Mouse (Mus musculus): Measurements from ENCODE around the gene Miox. TPM values are rescaled to one million over a fixed set of nuclear protein-coding genes. Genes with fewer than 3 reads are reported as not detected.

Gene Miox
- polyA plus RNA-seq, 1 experiment: not detected

DNA sequence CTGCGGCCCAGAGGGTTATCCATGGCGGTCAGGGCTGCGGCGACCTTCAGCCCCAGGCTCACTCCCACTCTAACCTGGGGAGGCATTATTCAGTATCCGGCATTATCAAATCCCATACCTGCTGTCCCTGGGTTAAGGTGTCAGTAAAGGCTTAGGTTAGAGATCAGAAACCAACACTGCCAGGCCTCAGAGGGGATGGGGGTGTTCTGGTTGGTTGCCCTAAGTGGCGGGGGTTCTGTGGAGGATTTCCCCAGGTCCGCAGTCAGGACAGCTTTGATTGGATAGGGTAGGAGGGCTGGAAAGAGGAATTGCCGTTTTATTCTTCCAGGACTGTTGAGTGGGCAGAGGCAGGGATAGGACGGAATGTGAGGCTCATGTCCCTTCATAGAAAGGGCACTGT lies 40.1 kb downstream of the Miox start:
- Histone ChIP-seq H3K27ac (ENCODE audit: insufficient read depth, low read depth, low read length) (no peak overlapping the region), H3K4me1 (ENCODE audit: control insufficient read depth, insufficient read depth, low read length) (peaks cover 6% of the 10 kb centered on the region), H3K4me3 (ENCODE audit: insufficient read depth, low read length) (peak overlapping the region; percentile 74)
- TF ChIP-seq POLR2A (IDR thresholded peaks at IDR 0.05; ENCODE audit: borderline replicate concordance, low read depth, low read length): no peak
- TF ChIP-seq CTCF (IDR thresholded peaks at IDR 0.05; ENCODE audit: low read depth, low read length): no peak

DNA sequence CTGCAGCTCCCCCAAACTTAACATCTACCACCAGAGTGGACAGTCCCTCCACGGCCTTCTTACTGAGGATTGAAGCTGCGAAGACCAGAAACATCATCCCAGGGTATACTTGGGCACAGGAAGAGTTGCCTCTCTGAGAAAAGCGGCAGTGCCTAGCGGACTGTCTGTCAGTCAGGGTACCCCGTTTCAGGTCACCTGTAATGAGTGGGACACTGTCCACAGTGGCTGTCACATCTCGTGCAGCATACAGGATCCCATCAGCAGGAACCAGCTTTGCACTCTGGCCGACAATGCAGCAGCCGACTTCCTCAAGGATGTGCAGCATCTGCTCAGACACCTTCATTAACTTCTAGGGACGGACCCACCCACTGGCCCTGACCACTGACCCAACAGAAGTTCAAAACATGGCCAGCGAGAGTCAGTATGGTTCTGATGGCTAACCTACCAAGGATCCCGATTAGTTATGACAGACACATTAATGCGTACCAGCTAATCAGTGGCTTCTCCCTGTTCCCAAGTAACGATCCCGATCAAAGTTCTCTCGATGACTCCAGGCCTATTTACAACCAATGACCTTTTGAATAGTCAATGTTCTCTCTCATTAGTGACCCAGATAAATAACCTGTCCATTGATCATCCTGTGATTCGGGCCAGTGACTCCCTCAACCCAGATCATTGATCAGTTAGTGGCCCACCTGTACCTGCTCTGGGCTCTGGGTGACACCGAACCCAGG lies 40.8 kb downstream of the Miox start:
- Histone ChIP-seq H3K27ac (ENCODE audit: insufficient read depth, low read depth, low read length) (no peak overlapping the region), H3K4me3 (ENCODE audit: insufficient read depth, low read length) (no peak overlapping the region), H3K4me1 (ENCODE audit: control insufficient read depth, insufficient read depth, low read length) (peaks cover 6% of the 10 kb centered on the region)
- TF ChIP-seq CTCF (IDR thresholded peaks at IDR 0.05; ENCODE audit: low read depth, low read length): no peak
- TF ChIP-seq POLR2A (IDR thresholded peaks at IDR 0.05; ENCODE audit: borderline replicate concordance, low read depth, low read length): no peak

DNA sequence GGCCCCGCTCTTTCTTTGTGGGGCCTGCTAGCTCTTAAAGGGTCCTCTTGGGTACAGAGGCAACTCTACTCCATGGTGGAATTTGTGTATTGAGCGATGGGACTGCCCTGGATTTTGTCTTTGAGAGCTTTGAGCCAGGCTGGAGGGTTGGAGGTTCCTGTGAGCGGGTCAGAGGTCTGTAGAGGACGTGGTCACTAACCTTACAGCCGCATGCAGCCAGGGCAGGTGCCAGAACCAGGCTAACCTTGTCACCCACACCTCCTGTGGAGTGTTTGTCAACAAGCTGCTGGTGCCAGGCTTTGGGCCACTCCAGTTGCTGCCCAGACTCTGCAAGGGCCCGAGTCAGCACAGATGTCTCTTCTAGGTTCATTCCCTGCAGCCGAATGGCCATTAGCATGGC lies 41.8 kb downstream of the Miox start:
- Histone ChIP-seq H3K4me1 (ENCODE audit: control insufficient read depth, insufficient read depth, low read length) (peaks cover 6% of the 10 kb centered on the region), H3K4me3 (ENCODE audit: insufficient read depth, low read length) (no peak overlapping the region), H3K27ac (ENCODE audit: insufficient read depth, low read depth, low read length) (no peak overlapping the region)
- no peak for TF ChIP-seq POLR2A (IDR thresholded peaks at IDR 0.05; ENCODE audit: borderline replicate concordance, low read depth, low read length)
- TF ChIP-seq CTCF (IDR thresholded peaks at IDR 0.05; ENCODE audit: low read depth, low read length): no peak

DNA sequence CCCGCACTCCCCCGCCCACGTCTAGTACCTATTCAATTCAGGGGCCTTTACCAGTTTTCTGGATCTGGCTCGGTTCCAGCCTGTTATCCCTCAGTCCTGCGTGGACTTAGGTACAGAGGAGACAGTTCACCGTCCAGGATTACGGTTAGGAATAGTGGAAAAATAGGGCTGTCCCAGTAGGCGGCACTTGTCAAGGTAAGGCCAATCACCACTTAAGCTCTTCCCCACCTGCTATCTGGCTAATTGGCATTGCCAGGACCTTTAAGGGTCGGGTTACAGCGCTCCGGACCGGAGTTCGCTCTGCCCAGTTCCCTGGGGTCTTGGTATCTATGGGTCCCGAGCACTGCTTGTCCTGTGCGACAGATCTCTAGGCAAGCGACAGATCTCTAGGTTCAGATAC lies 42.8 kb downstream of the Miox start, which contains the start of gene Tymp:
Tymp (minus strand) TSS at position 83 of the 400 bp plus-strand sequence.
- H3K4me3 ChIP-seq (ENCODE audit: insufficient read depth, low read length): no peak within 1 kb of the TSS
- no peak within 1 kb of the TSS for H3K27ac ChIP-seq (ENCODE audit: insufficient read depth, low read depth, low read length)
- TF ChIP-seq POLR2A (IDR thresholded peaks at IDR 0.05; ENCODE audit: borderline replicate concordance, low read depth, low read length) (no peak), CTCF (IDR thresholded peaks at IDR 0.05; ENCODE audit: low read depth, low read length) (no peak)
- peaks cover 6% of the 10 kb centered on the region for H3K4me1 ChIP-seq (ENCODE audit: control insufficient read depth, insufficient read depth, low read length)

DNA sequence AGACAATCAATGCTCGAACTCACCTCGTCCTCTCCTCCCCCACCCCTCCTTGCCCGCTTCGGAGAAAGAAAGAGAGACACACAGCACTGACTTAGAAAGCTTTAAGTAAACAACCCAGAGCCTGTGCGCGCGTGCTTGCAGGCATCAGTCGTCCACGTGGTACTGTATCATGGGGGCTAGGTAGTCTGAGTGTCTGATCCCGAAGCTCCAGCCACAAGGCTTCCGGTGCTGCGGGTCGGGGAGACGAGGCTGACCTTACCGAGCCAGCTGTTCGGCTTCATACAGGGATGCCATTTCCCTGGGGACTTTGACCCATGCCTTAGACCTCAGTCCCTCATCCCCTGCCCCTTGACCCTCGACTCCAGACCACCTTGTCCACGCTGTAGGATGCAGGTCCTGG lies 43.2 kb downstream of the Miox start:
- Histone ChIP-seq H3K27ac (ENCODE audit: insufficient read depth, low read depth, low read length) (no peak overlapping the region), H3K4me1 (ENCODE audit: control insufficient read depth, insufficient read depth, low read length) (peaks cover 6% of the 10 kb centered on the region), H3K4me3 (ENCODE audit: insufficient read depth, low read length) (no peak overlapping the region)
- TF ChIP-seq POLR2A (IDR thresholded peaks at IDR 0.05; ENCODE audit: borderline replicate concordance, low read depth, low read length): no peak
- no peak for TF ChIP-seq CTCF (IDR thresholded peaks at IDR 0.05; ENCODE audit: low read depth, low read length)

DNA sequence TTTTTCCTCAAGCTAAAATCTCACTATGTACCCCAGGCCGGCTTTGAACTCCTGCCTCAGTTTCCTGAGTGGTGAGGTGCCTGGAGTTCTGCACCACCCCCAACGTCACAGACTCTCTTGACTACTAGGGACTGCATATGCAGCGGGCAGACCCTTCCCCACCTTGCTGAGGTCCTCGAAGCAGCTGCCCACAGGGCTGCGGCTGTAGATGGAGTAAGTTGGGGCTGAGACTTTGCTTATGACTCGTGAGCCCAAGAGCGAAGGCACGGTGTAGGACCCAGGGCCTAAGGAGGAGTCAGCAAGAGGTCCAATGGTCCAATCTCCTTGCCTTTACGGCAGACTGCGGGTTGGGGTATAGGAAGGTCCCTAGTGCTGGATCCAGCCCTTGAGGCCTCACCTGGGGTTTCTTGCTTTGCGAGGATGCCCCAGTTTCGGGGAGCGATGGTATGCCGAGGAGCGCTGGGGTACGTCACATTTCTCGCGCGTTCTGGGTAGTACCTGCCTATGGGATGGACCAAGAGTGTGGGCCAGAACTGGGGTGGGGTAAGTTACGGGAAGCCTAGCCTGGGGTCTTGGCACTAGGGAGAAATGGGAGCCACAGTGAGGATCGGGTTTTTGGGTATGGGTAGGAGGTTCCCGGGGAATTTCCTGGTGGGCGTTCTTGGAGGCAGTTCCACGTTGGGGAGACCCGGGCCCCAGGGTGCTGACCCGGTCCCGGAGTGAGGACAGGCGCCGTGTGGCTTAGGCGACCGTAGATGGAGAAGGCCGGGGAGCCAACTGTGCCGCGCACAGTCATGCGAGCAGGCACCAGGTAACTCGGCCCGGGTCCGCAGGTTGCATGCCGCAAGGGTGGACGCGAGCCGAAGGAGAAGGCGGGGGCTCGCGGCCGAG lies 44.0 kb downstream of the Miox start:
- Histone ChIP-seq H3K4me1 (ENCODE audit: control insufficient read depth, insufficient read depth, low read length) (peaks cover 4% of the 10 kb centered on the region; the same call in 1 of the 2 replicates), H3K27ac (ENCODE audit: insufficient read depth, low read depth, low read length) (no peak overlapping the region), H3K4me3 (ENCODE audit: insufficient read depth, low read length) (peak overlapping the region; percentile 35)
- TF ChIP-seq POLR2A (IDR thresholded peaks at IDR 0.05; ENCODE audit: borderline replicate concordance, low read depth, low read length) (no peak), CTCF (IDR thresholded peaks at IDR 0.05; ENCODE audit: low read depth, low read length) (no peak)

DNA sequence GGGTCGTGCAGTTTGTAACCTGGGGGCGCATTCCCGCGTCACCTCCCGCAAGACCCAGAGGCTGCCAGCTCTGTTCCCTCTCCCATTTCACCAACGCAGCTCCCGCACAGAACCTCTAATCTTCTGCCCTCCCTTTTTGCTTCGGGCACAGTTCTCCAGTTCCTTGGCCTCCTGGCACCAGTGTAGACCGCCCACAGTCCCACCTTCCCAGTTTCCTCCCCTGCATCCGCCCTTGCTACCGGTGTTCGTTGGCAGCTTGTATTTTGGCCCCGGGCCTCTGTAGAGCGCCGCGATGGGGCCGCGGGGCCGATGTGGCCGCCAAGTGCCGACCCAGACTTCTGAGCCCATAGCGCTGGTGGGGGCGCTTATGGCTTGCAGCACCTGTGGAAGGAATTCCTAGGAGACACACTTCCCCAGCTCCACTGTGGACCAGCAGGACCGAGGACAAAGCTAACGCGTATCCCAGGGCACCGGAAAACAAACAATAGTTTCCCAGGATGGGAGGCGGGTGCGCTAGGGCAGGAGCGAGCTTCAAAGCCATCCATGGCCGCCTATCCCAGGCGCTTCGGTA lies 44.7 kb downstream of the Miox start, which contains the start of gene Odf3b:
Odf3b (minus strand) TSS at position 452 of the 571 bp plus-strand sequence.
- TF ChIP-seq CTCF (IDR thresholded peaks at IDR 0.05; ENCODE audit: low read depth, low read length) (no peak), POLR2A (IDR thresholded peaks at IDR 0.05; ENCODE audit: borderline replicate concordance, low read depth, low read length) (no peak)
- H3K4me1 ChIP-seq (ENCODE audit: control insufficient read depth, insufficient read depth, low read length): peaks cover 4% of the 10 kb centered on the region; the same call in 1 of the 2 replicates
- H3K4me3 ChIP-seq (ENCODE audit: insufficient read depth, low read length): peak within 1 kb of the TSS; percentile 35
- H3K27ac ChIP-seq (ENCODE audit: insufficient read depth, low read depth, low read length): no peak within 1 kb of the TSS

DNA sequence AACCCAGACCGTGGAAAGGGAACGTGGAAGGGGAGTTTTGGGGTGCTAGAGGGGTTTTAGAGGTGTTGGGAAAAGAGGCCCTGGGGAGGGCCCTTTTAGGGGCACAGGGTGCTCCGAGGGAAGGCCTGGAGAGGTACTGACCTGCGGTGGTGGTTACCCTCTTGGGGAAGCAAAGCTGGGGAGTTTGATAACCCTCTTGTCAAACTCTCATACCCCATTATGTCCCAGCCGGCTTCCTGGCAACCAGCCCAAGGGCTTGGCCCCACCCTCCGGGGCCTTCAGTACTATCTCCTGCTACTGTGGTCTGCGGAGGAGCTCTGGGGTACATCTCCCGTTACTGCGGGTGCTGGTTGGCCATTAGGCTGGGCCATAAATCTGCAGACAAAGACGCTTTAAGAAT lies 45.2 kb downstream of the Miox start:
- Histone ChIP-seq H3K4me1 (ENCODE audit: control insufficient read depth, insufficient read depth, low read length) (no peaks in the 10 kb centered on the region; the same call in 1 of the 2 replicates), H3K27ac (ENCODE audit: insufficient read depth, low read depth, low read length) (no peak overlapping the region), H3K4me3 (ENCODE audit: insufficient read depth, low read length) (no peak overlapping the region)
- TF ChIP-seq CTCF (IDR thresholded peaks at IDR 0.05; ENCODE audit: low read depth, low read length) (no peak), POLR2A (IDR thresholded peaks at IDR 0.05; ENCODE audit: borderline replicate concordance, low read depth, low read length) (no peak)

DNA sequence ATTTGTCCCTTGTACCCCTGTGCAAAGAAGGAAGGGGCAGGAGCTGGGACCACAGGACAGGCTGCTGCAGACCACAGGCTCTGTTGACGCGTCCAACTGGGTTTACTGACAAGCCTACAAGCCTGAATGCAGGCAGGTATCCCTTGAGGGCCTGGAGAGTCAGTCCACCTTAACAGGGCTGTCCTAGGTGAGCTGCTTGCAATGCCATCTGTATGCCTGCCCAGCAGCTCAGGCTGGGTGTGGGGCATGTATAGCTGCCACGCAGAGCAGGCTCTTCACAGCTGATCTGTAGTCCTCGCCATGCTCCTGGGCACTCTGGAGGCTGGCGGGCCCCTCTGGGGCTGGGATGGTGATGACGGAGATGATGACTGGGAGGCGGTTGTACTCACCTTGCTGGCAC lies 50.4 kb downstream of the Miox start, which contains the start of gene Klhdc7b:
Klhdc7b (plus strand) TSS at position 301 of the 400 bp plus-strand sequence.
- TF ChIP-seq CTCF (IDR thresholded peaks at IDR 0.05; ENCODE audit: low read depth, low read length): no peak
- TF ChIP-seq POLR2A (IDR thresholded peaks at IDR 0.05; ENCODE audit: borderline replicate concordance, low read depth, low read length): no peak
- Histone ChIP-seq H3K4me1 (ENCODE audit: control insufficient read depth, insufficient read depth, low read length) (no peaks in the 10 kb centered on the region), H3K27ac (ENCODE audit: insufficient read depth, low read depth, low read length) (no peak within 1 kb of the TSS), H3K4me3 (ENCODE audit: insufficient read depth, low read length) (no peak within 1 kb of the TSS)

Other genes with a start within 250 kb of the Miox start
- gene Selenoo, start 245.3 kb upstream of the Miox start, polyA plus RNA-seq (2012; ENCODE audit: insufficient read depth, insufficient read length, missing spikeins): 20.7 and 22.9 TPM in 2 replicates
- 10.4 and 15.4 TPM in 2 replicates for gene Tubgcp6, start 211.3 kb upstream of the Miox start, polyA plus RNA-seq (2012; ENCODE audit: insufficient read depth, insufficient read length, missing spikeins)
- gene Hdac10, start 205.7 kb upstream of the Miox start, polyA plus RNA-seq (2012; ENCODE audit: insufficient read depth, insufficient read length, missing spikeins): 13.3 and 16.3 TPM in 2 replicates
- not detected in 2 replicates for gene Mapk12, start 193.7 kb upstream of the Miox start, polyA plus RNA-seq (2012; ENCODE audit: insufficient read depth, insufficient read length, missing spikeins)
- 2.2 and 2.7 TPM in 2 replicates for gene Mapk11, start 184.8 kb upstream of the Miox start, polyA plus RNA-seq (2012; ENCODE audit: insufficient read depth, insufficient read length, missing spikeins)
- gene Plxnb2, start 153.6 kb upstream of the Miox start, polyA plus RNA-seq (2012; ENCODE audit: insufficient read depth, insufficient read length, missing spikeins): 432 and 457 TPM in 2 replicates
- 3.4 and 3.8 TPM in 2 replicates for gene Dennd6b, start 137.9 kb upstream of the Miox start, polyA plus RNA-seq (2012; ENCODE audit: insufficient read depth, insufficient read length, missing spikeins)
- 31.6 and 32.7 TPM in 2 replicates for gene Ppp6r2, start 122.8 kb upstream of the Miox start, polyA plus RNA-seq (2012; ENCODE audit: insufficient read depth, insufficient read length, missing spikeins)
- 71.1 and 79.8 TPM in 2 replicates for gene Sbf1, start 19.1 kb upstream of the Miox start, polyA plus RNA-seq (2012; ENCODE audit: insufficient read depth, insufficient read length, missing spikeins)
- not detected in 2 replicates for gene Adm2, start 11.7 kb upstream of the Miox start, polyA plus RNA-seq (2012; ENCODE audit: insufficient read depth, insufficient read length, missing spikeins)
- 48.1 and 48.9 TPM in 2 replicates for gene Lmf2, start 21.3 kb downstream of the Miox start, polyA plus RNA-seq (2012; ENCODE audit: insufficient read depth, insufficient read length, missing spikeins)
- 140 and 142 TPM in 2 replicates for gene Ncaph2, start 21.3 kb downstream of the Miox start, polyA plus RNA-seq (2012; ENCODE audit: insufficient read depth, insufficient read length, missing spikeins)
- 12.5 and 15.3 TPM in 2 replicates for gene Sco2, start 39.4 kb downstream of the Miox start, polyA plus RNA-seq (2012; ENCODE audit: insufficient read depth, insufficient read length, missing spikeins)
- gene Tymp, start 42.6 kb downstream of the Miox start, polyA plus RNA-seq (2012; ENCODE audit: insufficient read depth, insufficient read length, missing spikeins): 0.28 TPM in 1 of 2 replicates, not detected in the other
- not detected in 2 replicates for gene Odf3b, start 44.9 kb downstream of the Miox start, polyA plus RNA-seq (2012; ENCODE audit: insufficient read depth, insufficient read length, missing spikeins)
- gene Klhdc7b, start 50.5 kb downstream of the Miox start, polyA plus RNA-seq (2012; ENCODE audit: insufficient read depth, insufficient read length, missing spikeins): not detected in 2 replicates
- gene Syce3, start 76.1 kb downstream of the Miox start, polyA plus RNA-seq (2012; ENCODE audit: insufficient read depth, insufficient read length, missing spikeins): not detected in 2 replicates
- 2.0 TPM in 1 of 2 replicates, not detected in the other for gene Cpt1b, start 91.5 kb downstream of the Miox start, polyA plus RNA-seq (2012; ENCODE audit: insufficient read depth, insufficient read length, missing spikeins)
- gene C730034F03Rik, start 95.2 kb downstream of the Miox start, polyA plus RNA-seq (2012; ENCODE audit: insufficient read depth, insufficient read length, missing spikeins): 0.72 and 1.1 TPM in 2 replicates
- gene Gm44502, start 95.3 kb downstream of the Miox start, polyA plus RNA-seq (2012; ENCODE audit: insufficient read depth, insufficient read length, missing spikeins): 0.94 and 1.1 TPM in 2 replicates
- gene Chkb, start 95.5 kb downstream of the Miox start, polyA plus RNA-seq (2012; ENCODE audit: insufficient read depth, insufficient read length, missing spikeins): 115 and 138 TPM in 2 replicates
- gene Mapk8ip2, start 119.5 kb downstream of the Miox start, polyA plus RNA-seq (2012; ENCODE audit: insufficient read depth, insufficient read length, missing spikeins): not detected in 2 replicates
- gene Arsa, start 143.0 kb downstream of the Miox start, polyA plus RNA-seq (2012; ENCODE audit: insufficient read depth, insufficient read length, missing spikeins): 30.4 and 33.6 TPM in 2 replicates
- not detected in 2 replicates for gene Shank3, start 165.2 kb downstream of the Miox start, polyA plus RNA-seq (2012; ENCODE audit: insufficient read depth, insufficient read length, missing spikeins)
- not detected in 2 replicates for gene Acr, start 233.9 kb downstream of the Miox start, polyA plus RNA-seq (2012; ENCODE audit: insufficient read depth, insufficient read length, missing spikeins)

Measured in bone marrow macrophage, adult 2 months (primary cell).